Mouse (Mus musculus) cerebellum, adult 2 months (tissue): ENCODE results near the gene Mmp13.

Experiments used
- CTCF ChIP-seq: fragments of 200-500 bp; IDR thresholded peaks from 2 replicates; pipeline ENCODE4 v1.5.1; 2011; ENCODE audit warnings: low read depth, mild to moderate bottlenecking, control low read depth, low read length, moderate library complexity, borderline replicate concordance; ENCODE audit not compliant: insufficient read depth
- POLR2A ChIP-seq: fragments of 200-500 bp; IDR thresholded peaks from 2 replicates; pipeline ENCODE4 v1.6.1; 2011; ENCODE audit warnings: low read length, control low read depth, borderline replicate concordance; ENCODE audit not compliant: insufficient read depth

GRCm38 (mm10) chr9:7270071-7270470, 2.2 kb upstream of the Mmp13 start:
- no peak for TF ChIP-seq CTCF
- TF ChIP-seq POLR2A, result no peak
